In the genomic region with DNA sequence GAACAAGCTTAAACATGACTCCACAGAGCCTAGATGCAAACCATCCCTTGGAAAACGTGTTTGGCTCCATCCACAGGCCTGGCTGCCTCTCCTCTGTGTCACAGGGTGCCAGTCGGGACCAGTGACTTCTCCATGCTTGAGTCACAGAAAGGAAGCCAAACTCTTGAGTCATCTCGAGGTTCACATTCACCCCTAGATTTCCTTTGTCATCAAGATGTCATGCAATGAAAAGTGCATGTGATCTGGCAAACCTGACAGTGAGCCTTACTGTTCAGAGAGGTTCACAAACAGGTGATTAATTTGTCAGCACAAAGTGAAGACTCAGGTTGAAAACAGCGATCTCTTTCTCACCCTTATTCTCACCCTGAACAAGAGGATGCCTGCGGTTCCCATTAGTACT, we compare ENCODE assay signal across 23 mouse cellular contexts.
A peak's percentile ranks its signal among the peaks of the same experiment; 100 is the strongest.
DNase-seq lines count a peak whose midpoint lies in the region; ATAC-seq and TF ChIP-seq lines count a peak whose summit lies in the region.
"Had no signal": no experiment of that assay in that cellular context is flagged by ENCODE, and none has a peak within 500 bp of the region (broad histone marks: within the 10 kb centered on the region; RNA-seq: fewer than 3 reads in every experiment).

No protein-coding gene starts in this region.

- no peak overlapping the region for H3K9ac ChIP-seq in intestine, embryonic 16.5 days (ENCODE audit: low read depth, low read length)
- H3K9ac ChIP-seq: forebrain, embryonic 15.5 days; heart, embryonic 15.5 days; limb, embryonic 12.5 days; liver, embryonic 15.5 days; lung, embryonic 14.5 days had no signal

- H3K4me1 ChIP-seq in intestine, embryonic 16.5 days (ENCODE audit: control insufficient read depth, insufficient read depth, low read length), result no peaks in the 10 kb centered on the region; the same call in 1 of the 2 replicates
- H3K4me1 ChIP-seq in limb, embryonic 10.5 days, result peaks cover 4% of the 10 kb centered on the region; the same call in 1 of the 2 replicates
- H3K4me1 ChIP-seq: heart, embryonic 15.5 days; liver, embryonic 15.5 days had no signal

- no peaks in the 10 kb centered on the region for H3K9me3 ChIP-seq in intestine, embryonic 16.5 days (ENCODE audit: control insufficient read depth, low read length)
- H3K9me3 ChIP-seq in limb, embryonic 10.5 days (replicated peaks), result no peaks in the 10 kb centered on the region
- H3K9me3 ChIP-seq: forebrain, embryonic 10.5 days; forebrain, embryonic 15.5 days; G1E; heart, embryonic 15.5 days; limb, embryonic 12.5 days; liver, embryonic 15.5 days had no signal

- no peaks in the 10 kb centered on the region for H3K79me2 ChIP-seq in C2C12 (ENCODE audit: control insufficient read depth, insufficient read depth)

- no peak overlapping the region for H3K27ac ChIP-seq in intestine, embryonic 16.5 days (ENCODE audit: low read length)
- H3K27ac ChIP-seq in limb, embryonic 10.5 days, result no peak overlapping the region
- H3K27ac ChIP-seq: forebrain, embryonic 10.5 days; forebrain, embryonic 15.5 days; heart, embryonic 15.5 days; limb, embryonic 12.5 days; liver, embryonic 15.5 days had no signal

- WGBS in intestine, embryonic 16.5 days, result 70% methylated on average over 5 of the region's 5 CpGs
- 74% methylated on average over 5 of the region's 5 CpGs for WGBS in limb, embryonic 10.5 days

- DNase-seq in 3134 (ENCODE audit: extremely low read depth, insufficient read length, low spot score), result peak; percentile 76
- DNase-seq in adrenal gland, adult 8-10 months, result peak; percentile 7
- peak; percentile 63 for DNase-seq in fibroblast of lung, adult 2 months (ENCODE audit: low read depth)
- DNase-seq in left cerebral cortex, adult 18-20 months (ENCODE audit: low spot score in 2 of 2), result no peak
- DNase-seq in limb, embryonic 10.5 days (ENCODE audit: low spot score), result no peak
- DNase-seq: cerebellum, adult 11 months; cerebellum, adult 9-10 months; cerebellum, postnatal 36 days; gastrocnemius, postnatal 14 days; kidney, adult 2 months; kidney, postnatal 36 days; lung, embryonic 14.5 days; thymus, postnatal 4 days had no signal

- H3K36me3 ChIP-seq in C2C12 (ENCODE audit: control insufficient read depth, insufficient read depth), result no peaks in the 10 kb centered on the region
- no peaks in the 10 kb centered on the region for H3K36me3 ChIP-seq in intestine, embryonic 16.5 days (ENCODE audit: control insufficient read depth, insufficient read depth, low read length)
- no peaks in the 10 kb centered on the region for H3K36me3 ChIP-seq in limb, embryonic 10.5 days
- H3K36me3 ChIP-seq: forebrain, embryonic 10.5 days; forebrain, embryonic 15.5 days; G1E; heart, embryonic 15.5 days; limb, embryonic 12.5 days; liver, embryonic 15.5 days had no signal

- H3ac ChIP-seq in C2C12 (ENCODE audit: control insufficient read depth, insufficient read length, low read depth), result no peak overlapping the region

- H3K27me3 ChIP-seq in C2C12 (ENCODE audit: control insufficient read depth, insufficient read depth, insufficient read length), result no peaks in the 10 kb centered on the region
- no peaks in the 10 kb centered on the region for H3K27me3 ChIP-seq in intestine, embryonic 16.5 days (replicated peaks; ENCODE audit: control insufficient read depth, insufficient read depth, low read length)
- no peaks in the 10 kb centered on the region for H3K27me3 ChIP-seq in limb, embryonic 10.5 days (ENCODE audit: low read depth, poor library complexity, severe bottlenecking)
- H3K27me3 ChIP-seq: heart, embryonic 15.5 days; limb, embryonic 12.5 days; liver, embryonic 15.5 days had no signal

- TF ChIP-seq CTCF in C2C12 (IDR thresholded peaks at IDR 0.05; ENCODE audit: control insufficient read depth, insufficient read depth, insufficient read length), result no peak

- no peak for ATAC-seq in intestine, embryonic 16.5 days
- ATAC-seq: forebrain, embryonic 15.5 days; hindbrain, embryonic 16.5 days had no signal

- no peak overlapping the region for H3K4me2 ChIP-seq in intestine, embryonic 16.5 days (ENCODE audit: low read depth, low read length)
- H3K4me2 ChIP-seq: forebrain, embryonic 15.5 days; heart, embryonic 15.5 days; limb, embryonic 12.5 days; liver, embryonic 15.5 days; lung, embryonic 14.5 days; midbrain, embryonic 11.5 days had no signal

- no peaks in the 10 kb centered on the region for H3K79me3 ChIP-seq in C2C12 (ENCODE audit: low read depth)

- no peak overlapping the region for H3K4me3 ChIP-seq in C2C12 (ENCODE audit: insufficient read depth, poor library complexity, severe bottlenecking)
- no peak overlapping the region for H3K4me3 ChIP-seq in intestine, embryonic 16.5 days (ENCODE audit: low read length)
- no peak overlapping the region for H3K4me3 ChIP-seq in limb, embryonic 10.5 days
- H3K4me3 ChIP-seq: forebrain, embryonic 10.5 days; forebrain, embryonic 15.5 days; heart, embryonic 15.5 days; limb, embryonic 12.5 days; liver, embryonic 15.5 days had no signal

TF ChIP-seq in C2C12, 6 proteins besides CTCF, POLR2A, EP300 and RAD21:
- TF ChIP-seq MYOD1 (IDR thresholded peaks at IDR 0.05; ENCODE audit: control insufficient read depth, insufficient read length, low read depth), result no peak
- peak; percentile 11 for TF ChIP-seq CEBPB (IDR thresholded peaks at IDR 0.05; ENCODE audit: low read depth)
- no peak for TF ChIP-seq MYOG (IDR thresholded peaks at IDR 0.05; ENCODE audit: control insufficient read depth, extremely low read depth, insufficient read length)
- TF ChIP-seq FOSL1 (IDR thresholded peaks at IDR 0.05; ENCODE audit: insufficient read depth, low read length, poor library complexity, severe bottlenecking), result peak; percentile 51
- TF ChIP-seq MAX (IDR thresholded peaks at IDR 0.05), result peak; percentile 79
- TF ChIP-seq USF1 (IDR thresholded peaks at IDR 0.05; ENCODE audit: low read depth), result peak; percentile 62
TF ChIP-seq in C2C12: peak in this region for 4.

Comparison
In these comparisons a context has a peak if more than half of its experiments do, and no peak if none do; other contexts are left out.
1. DNase-seq: peak in 3134 (single experiment), adrenal gland, adult 8-10 months (single experiment) and fibroblast of lung, adult 2 months (single experiment); none in left cerebral cortex, adult 18-20 months (0 of 2) and limb, embryonic 10.5 days (single experiment).